Mouse (Mus musculus) heart, adult 11 months (tissue): ENCODE measurements at regions not wholly inside any gene's neighbourhood (a gene's known extent, or its start where the extent isn't known, plus 50 kb on each side); places are given as distances from the start of the nearest gene placed in this dataset.

Experiments used
- DNase-seq: peaks from one replicate; pipeline ENCODE4 v3.0.0; 2022

DNA sequence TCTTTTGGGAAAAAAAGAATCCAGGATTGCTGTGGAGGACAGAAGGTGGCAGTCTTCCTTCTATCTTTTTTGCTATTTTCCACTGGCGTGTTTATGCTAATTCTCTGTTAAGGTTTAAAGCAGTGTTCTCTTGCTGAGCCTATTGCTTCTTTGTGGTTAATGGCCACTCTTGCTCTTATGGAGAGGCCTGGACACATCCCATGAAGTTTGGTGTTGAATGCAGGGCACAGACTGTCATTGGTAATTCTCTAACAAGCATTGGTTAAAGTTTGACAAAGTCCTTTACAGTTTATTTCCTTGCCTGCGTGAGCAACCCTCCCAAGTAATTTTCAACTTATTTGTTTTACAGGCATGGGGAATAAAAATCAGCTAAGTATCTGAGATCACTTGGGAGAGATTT is 165.1 kb upstream of the Pdcd1 start:
- no peak for DNase-seq

DNA sequence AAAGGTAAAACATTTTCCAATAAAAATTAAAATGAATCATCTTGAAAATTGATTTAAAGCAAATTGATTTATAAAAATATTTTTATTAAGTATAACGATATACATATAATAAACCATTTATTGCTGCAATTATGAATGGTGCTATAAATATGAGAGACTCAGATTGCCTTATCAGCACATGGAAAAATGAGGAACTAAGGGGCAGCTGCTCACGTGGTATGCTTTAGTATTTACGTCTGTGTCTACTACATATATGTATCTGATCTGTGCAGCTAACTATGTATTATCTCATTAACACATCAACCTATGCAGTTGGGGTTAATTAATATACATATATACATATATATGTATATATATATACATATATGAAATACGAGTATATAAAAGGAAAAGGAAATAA is 156.6 kb upstream of the Pdcd1 start:
- no peak for DNase-seq

DNA sequence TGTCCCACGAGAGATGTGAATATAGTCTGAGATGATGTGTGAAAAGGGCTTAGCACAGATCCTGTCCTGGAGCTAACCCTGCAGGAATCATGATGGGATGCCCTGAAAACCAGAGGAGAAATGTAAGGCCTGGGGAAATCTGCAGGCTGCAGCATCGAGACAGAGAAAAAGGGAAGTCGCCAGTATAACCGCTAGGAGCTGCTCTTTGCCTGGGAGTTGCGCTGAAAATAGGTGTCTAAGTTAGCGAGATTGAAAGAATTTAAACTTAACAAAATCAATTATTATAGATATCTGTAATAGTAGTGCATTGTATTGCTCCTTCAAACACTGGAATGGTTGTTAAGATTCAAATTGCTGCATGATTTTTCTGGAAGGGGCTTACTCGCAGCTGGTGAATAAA is 155.5 kb upstream of the Pdcd1 start:
- no peak for DNase-seq

GRCm38 (mm10) chr1:94203281-94203680 is 150.9 kb upstream of the Pdcd1 start:
- no peak for DNase-seq

DNA sequence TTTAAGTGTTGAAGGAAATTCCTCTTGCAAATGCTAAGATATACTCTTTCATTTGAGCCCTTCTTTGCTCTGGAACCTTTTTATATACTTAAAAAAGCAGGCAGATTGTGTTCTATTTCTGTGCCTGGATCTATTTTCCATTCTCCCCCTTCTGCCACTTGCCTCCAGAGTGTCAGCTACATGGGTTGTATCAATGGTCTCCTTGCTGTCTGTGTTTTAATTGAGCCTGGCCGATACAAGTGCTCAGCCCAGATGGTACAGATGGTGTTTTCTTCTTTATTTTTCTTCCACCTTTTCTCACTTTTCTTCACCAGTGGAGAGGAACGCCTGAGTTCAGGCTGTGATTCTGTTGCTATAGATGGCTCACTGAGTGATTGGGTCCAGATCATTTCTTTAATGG is 131.5 kb upstream of the Pdcd1 start:
- DNase-seq, result no peak

DNA sequence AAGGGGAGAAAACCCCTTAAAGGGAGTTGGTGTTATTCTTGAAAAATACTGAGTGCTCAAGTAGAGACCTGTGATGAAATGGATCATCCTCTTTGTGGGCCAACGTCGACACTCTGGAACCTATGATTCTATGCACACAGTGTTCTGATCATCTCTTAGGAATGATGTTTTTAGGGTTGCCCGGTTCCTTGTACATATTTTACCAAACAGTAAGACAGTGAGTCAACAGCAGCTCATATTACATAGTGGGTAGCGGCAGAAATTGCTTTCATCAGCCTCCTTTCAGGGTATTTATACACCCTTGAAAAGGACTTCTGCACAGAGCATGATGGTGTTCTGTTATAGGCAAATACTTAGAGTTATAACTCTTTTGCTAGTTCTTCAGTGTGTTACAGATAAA is 97.6 kb upstream of the Pdcd1 start:
- no peak for DNase-seq

- peak; percentile 88 for DNase-seq
These were observed 94.7 kb upstream of the Pdcd1 start for GRCm38 (mm10) chr1:94147015-94147414.

DNA sequence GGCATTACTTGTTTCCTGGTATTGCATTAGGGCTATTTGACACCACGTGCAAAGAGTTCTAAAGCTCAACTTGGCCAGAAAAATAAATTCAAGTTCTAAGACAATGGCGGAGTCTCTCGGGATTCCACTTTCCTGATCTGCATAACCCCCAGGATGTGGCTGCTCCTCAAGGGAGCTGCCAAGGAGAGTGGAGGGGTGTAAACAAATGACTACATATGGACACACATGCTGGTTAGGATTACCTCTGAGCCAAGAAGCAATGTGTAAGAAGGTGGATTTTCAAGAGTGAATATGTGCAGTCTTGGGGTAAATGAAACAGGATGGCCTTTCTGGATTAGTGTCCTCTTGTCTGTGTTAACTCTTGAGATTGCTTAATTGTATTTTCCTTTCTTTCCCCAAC is 88.2 kb upstream of the Pdcd1 start:
- DNase-seq, result no peak

GRCm38 (mm10) chr1:94139445-94140062 is 87.2 kb upstream of the Pdcd1 start:
- no peak for DNase-seq

GRCm38 (mm10) chr1:94136731-94137130 is 84.4 kb upstream of the Pdcd1 start:
- no peak for DNase-seq
